In the genomic region with DNA sequence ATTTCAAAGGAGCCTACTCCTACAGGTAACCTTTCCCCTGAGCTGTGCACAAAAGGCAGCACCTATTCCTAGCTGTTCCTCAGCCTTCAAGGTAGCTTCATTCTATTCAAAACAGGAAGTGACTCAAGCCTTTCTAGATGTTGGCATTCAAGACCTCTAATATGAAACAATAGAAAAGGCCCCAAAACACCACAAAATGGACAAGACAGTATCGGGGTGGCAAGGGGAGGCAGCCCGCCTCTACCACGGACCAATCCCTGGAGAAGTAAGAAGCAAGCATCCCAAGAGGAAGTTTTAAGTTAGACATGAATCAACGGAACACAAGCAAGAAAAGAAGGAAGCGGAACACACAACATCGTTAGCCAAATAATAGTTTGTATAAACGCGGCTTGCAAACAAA, we compare ENCODE assay signal across 8 mouse cellular contexts. TPM values are rescaled to one million over a fixed set of nuclear protein-coding genes. Genes with fewer than 3 reads are reported as not detected.
A peak's percentile ranks its signal among the peaks of the same experiment; 100 is the strongest.
DNase-seq lines count a peak whose midpoint lies in the region; ATAC-seq and TF ChIP-seq lines count a peak whose summit lies in the region.

No protein-coding gene starts in this region.

- no peak for TF ChIP-seq POLR2A in spleen, adult 2 months (IDR thresholded peaks at IDR 0.05; ENCODE audit: low read depth, low read length)

- peak overlapping the region; percentile 93 for H3K4me3 ChIP-seq in spleen, adult 2 months (ENCODE audit: extremely low read depth, insufficient read depth, insufficient read length)
- H3K4me3 ChIP-seq in forebrain, postnatal 0 days (ENCODE audit: low read depth, low read length): peak overlapping the region; percentile 100
- H3K4me3 ChIP-seq in liver, embryonic 12.5 days: peak overlapping the region; percentile 90

- ATAC-seq in forebrain, postnatal 0 days: no peak
- no peak for ATAC-seq in liver, embryonic 12.5 days

- peaks cover 18% of the 10 kb centered on the region; the same call in 1 of the 2 replicates for H3K4me1 ChIP-seq in spleen, adult 2 months (ENCODE audit: control insufficient read depth, insufficient read depth, insufficient read length)
- H3K4me1 ChIP-seq in forebrain, postnatal 0 days (ENCODE audit: insufficient read depth): peaks cover 20% of the 10 kb centered on the region; the same call in 1 of the 2 replicates
- peaks cover 63% of the 10 kb centered on the region for H3K4me1 ChIP-seq in liver, embryonic 12.5 days

- peak overlapping the region; percentile 90 for H3K27ac ChIP-seq in spleen, adult 2 months (ENCODE audit: insufficient read depth, low read length)
- H3K27ac ChIP-seq in forebrain, postnatal 0 days (ENCODE audit: low read depth, low read length): no peak overlapping the region
- H3K27ac ChIP-seq in liver, embryonic 12.5 days: peak overlapping the region; percentile 91; the same call in 1 of the 2 replicates

- TF ChIP-seq CTCF in spleen, adult 2 months (IDR thresholded peaks at IDR 0.05; ENCODE audit: extremely low read depth, insufficient read depth, insufficient read length, insufficient replicate concordance): no peak
- no peak for TF ChIP-seq CTCF in forebrain, postnatal 0 days (IDR thresholded peaks at IDR 0.05; ENCODE audit: low read depth)

- peak overlapping the region; percentile 94 for H3K4me2 ChIP-seq in forebrain, postnatal 0 days (ENCODE audit: low read depth)
- H3K4me2 ChIP-seq in liver, embryonic 12.5 days: peak overlapping the region; percentile 96

- no peaks in the 10 kb centered on the region for H3K36me3 ChIP-seq in spleen, adult 2 months (ENCODE audit: control insufficient read depth, insufficient read depth, low read length)
- H3K36me3 ChIP-seq in forebrain, postnatal 0 days (ENCODE audit: insufficient read depth): no peaks in the 10 kb centered on the region
- peaks cover 13% of the 10 kb centered on the region for H3K36me3 ChIP-seq in liver, embryonic 12.5 days

- DNase-seq in spleen, adult 2 months (ENCODE audit: low read depth in 1 of 2, low spot score in 2 of 2): no peak
- no peak for DNase-seq in spleen, adult 18-20 months
- no peak for DNase-seq in forebrain, postnatal 0 days
- DNase-seq in yolk sac, embryonic 10.5 days (ENCODE audit: low spot score): no peak
- DNase-seq in urinary bladder, postnatal 36 days (ENCODE audit: low spot score in 2 of 2): no peak
- no peak for DNase-seq in embryo, embryonic 9.5 days (ENCODE audit: extremely low spot score)
- DNase-seq in thymus, postnatal 10 days (ENCODE audit: low spot score in 2 of 2): no peak

- no peaks in the 10 kb centered on the region for H3K9me3 ChIP-seq in forebrain, postnatal 0 days (ENCODE audit: low read length)
- no peaks in the 10 kb centered on the region for H3K9me3 ChIP-seq in liver, embryonic 12.5 days (replicated peaks)

- H3K9ac ChIP-seq in forebrain, postnatal 0 days: 0 out of 2 replicates have a peak overlapping the region, but pooled peaks have one; percentile 91
- peak overlapping the region; percentile 100; the same call in 1 of the 2 replicates for H3K9ac ChIP-seq in liver, embryonic 12.5 days

- WGBS in spleen, adult 2 months: 3% methylated on average over 8 of the region's 8 CpGs
- 53% methylated on average over 8 of the region's 8 CpGs for WGBS in forebrain, postnatal 0 days
- WGBS in liver, embryonic 12.5 days (ENCODE audit: insufficient replicate concordance): 31% methylated on average over 8 of the region's 8 CpGs

- H3K27me3 ChIP-seq in spleen, adult 2 months (ENCODE audit: control insufficient read depth, insufficient read depth, low read length): no peaks in the 10 kb centered on the region
- no peaks in the 10 kb centered on the region for H3K27me3 ChIP-seq in forebrain, postnatal 0 days (ENCODE audit: insufficient read depth, low read length)
- no peaks in the 10 kb centered on the region for H3K27me3 ChIP-seq in liver, embryonic 12.5 days (replicated peaks)

RNA-seq across cellular contexts. Expression of a gene that starts 2.7 kb away (rescaled TPM):
- 69.3 and 84.0 TPM in 2 replicates for polyA plus RNA-seq in spleen, adult 2 months (2012; rRNA removed)
- total RNA-seq in forebrain, postnatal 0 days (2014; rRNA removed): 34.3 and 44.8 TPM in 2 replicates
- polyA plus RNA-seq in forebrain, postnatal 0 days (2015; fragmentation: Nextera tagmentation; extraction: Ambion mirVana): 20.7 and 20.8 TPM in 2 replicates
- 85.2 and 87.5 TPM in 2 replicates for polyA plus RNA-seq in liver, embryonic 12.5 days (2016; fragmentation: Nextera tagmentation; extraction: Ambion mirVana)

RNA-seq across cellular contexts. Expression of a gene that starts 3.5 kb away (rescaled TPM):
- polyA plus RNA-seq in spleen, adult 2 months (2012; rRNA removed): 71.6 and 92.1 TPM in 2 replicates
- total RNA-seq in forebrain, postnatal 0 days (2014; rRNA removed): 42.2 and 57.6 TPM in 2 replicates
- polyA plus RNA-seq in forebrain, postnatal 0 days (2015; fragmentation: Nextera tagmentation; extraction: Ambion mirVana): 21.9 and 31.1 TPM in 2 replicates
- polyA plus RNA-seq in liver, embryonic 12.5 days (2016; fragmentation: Nextera tagmentation; extraction: Ambion mirVana): 28.1 and 28.3 TPM in 2 replicates

RNA-seq across cellular contexts. Expression of a gene that starts 51.5 kb away (rescaled TPM):
- 24.1 and 38.5 TPM in 2 replicates for polyA plus RNA-seq in spleen, adult 2 months (2012; rRNA removed)
- 298 and 325 TPM in 2 replicates for total RNA-seq in forebrain, postnatal 0 days (2014; rRNA removed)
- 378 and 431 TPM in 2 replicates for polyA plus RNA-seq in forebrain, postnatal 0 days (2015; fragmentation: Nextera tagmentation; extraction: Ambion mirVana)
- 37.4 and 41.8 TPM in 2 replicates for polyA plus RNA-seq in liver, embryonic 12.5 days (2016; fragmentation: Nextera tagmentation; extraction: Ambion mirVana)
